Mouse (Mus musculus) duodenum, adult 2 months (tissue): ENCODE data around the gene Slc48a1. TPM values are rescaled to one million over a fixed set of nuclear protein-coding genes. Genes with fewer than 3 reads are reported as not detected.

Experiments
- polyA plus RNA-seq: library from polyadenylated mRNA; depleted of rRNA; stranded (reverse); fragments of >200 nt; gene quantifications from 2 replicates; pipeline ENCODE4 v1.2.3, GENCODE M21; 2012; ENCODE audit warnings: low replicate concordance; rRNA removed

Gene Slc48a1
- polyA plus RNA-seq = 21.6 and 26.1 TPM in 2 replicates

GRCm38 (mm10) chr15:97778311-97779098 lies at the start of gene Slc48a1:
Slc48a1 (plus strand) TSS chr15:97778520.

GRCm38 (mm10) chr15:97731111-97731510 lies 47.2 kb upstream of the Slc48a1 start, which contains the start of gene Endou:
Endou (minus strand) TSS chr15:97731339.

GRCm38 (mm10) chr15:97767280-97768186 lies 10.8 kb upstream of the Slc48a1 start, which contains the start of gene Rapgef3:
Rapgef3 (minus strand) TSS chr15:97767972.

Other genes starting within 250 kb of the Slc48a1 start
- 0.76 and 0.82 TPM in 2 replicates for gene Rpap3, start 72.7 kb upstream of the Slc48a1 start, polyA plus RNA-seq
- 0.26 and 0.33 TPM in 2 replicates for gene Endou, start 47.2 kb upstream of the Slc48a1 start, polyA plus RNA-seq
- 11.4 and 28.2 TPM in 2 replicates for gene Rapgef3, start 10.5 kb upstream of the Slc48a1 start, polyA plus RNA-seq
- 22.8 and 27.4 TPM in 2 replicates for gene Hdac7, start 66.0 kb downstream of the Slc48a1 start, polyA plus RNA-seq
- gene Vdr, start 132.1 kb downstream of the Slc48a1 start, polyA plus RNA-seq = 128 and 210 TPM in 2 replicates
- gene Tmem106c, start 185.7 kb downstream of the Slc48a1 start, polyA plus RNA-seq = 8.1 and 10.1 TPM in 2 replicates
- gene Col2a1, start 226.2 kb downstream of the Slc48a1 start, polyA plus RNA-seq = not detected in 2 replicates